Mouse (Mus musculus) forebrain, embryonic 14.5 days (tissue): ENCODE data around the gene Pex14. TPM values are rescaled to one million over a fixed set of nuclear protein-coding genes. Genes with fewer than 3 reads are reported as not detected.

Experiments
- ATAC-seq: fragments of 200-750 bp; cut with Nextera tagmentation; 2 replicates; pipeline ENCODE4 v1.8.0; 2017; ENCODE audit warnings: mild to moderate bottlenecking, moderate library complexity
- DNase-seq: peaks from one replicate; pipeline ENCODE4 v3.0.0-alpha.2; 2015; ENCODE audit warnings: low spot score
- H3K27ac ChIP-seq: fragments of 300-500 bp; sonication (generic); 2 replicates; pipeline ENCODE4 v1.5.1; 2014; ENCODE audit warnings: low read depth, mild to moderate bottlenecking, control low read depth, low read length, moderate library complexity
- H3K27me3 ChIP-seq: fragments of 300-500 bp; sonication (generic); replicated peaks from 2 replicates; pipeline ENCODE4 v1.6.1; 2014; ENCODE audit warnings: low read length, control low read depth, mixed read lengths; ENCODE audit not compliant: control insufficient read depth, insufficient read depth
- H3K36me3 ChIP-seq: fragments of 300-500 bp; sonication (generic); 2 replicates; pipeline ENCODE4 v1.6.1; 2014; ENCODE audit warnings: low read length, control low read depth; ENCODE audit not compliant: control insufficient read depth, insufficient read depth
- H3K4me1 ChIP-seq: fragments of 300-500 bp; sonication (generic); 2 replicates; pipeline ENCODE4 v1.6.1; 2014; ENCODE audit warnings: antibody characterized with exemption, low read length, control low read depth; ENCODE audit not compliant: control insufficient read depth, insufficient read depth
- H3K4me2 ChIP-seq: fragments of 300-500 bp; sonication (generic); 2 replicates; pipeline ENCODE4 v1.6.1; 2014; ENCODE audit warnings: mild to moderate bottlenecking, control low read depth, low read length
- H3K4me3 ChIP-seq: fragments of 300-500 bp; sonication (generic); 2 replicates; pipeline ENCODE4 v1.5.1; 2014; ENCODE audit warnings: low read depth, low read length, control low read depth
- H3K9ac ChIP-seq: fragments of 300-500 bp; sonication (generic); 2 replicates; pipeline ENCODE4 v1.6.1; 2014; ENCODE audit warnings: mild to moderate bottlenecking, low read length, control low read depth, moderate library complexity
- H3K9me3 ChIP-seq: fragments of 300-500 bp; sonication (generic); replicated peaks from 2 replicates; pipeline ENCODE4 v1.6.1; 2016; ENCODE audit warnings: low read length, control low read depth, mixed read lengths; ENCODE audit not compliant: control insufficient read depth
- WGBS: fragments of 180-500 bp; shearing (Covaris S2); extraction: QIAGEN DNeasy Blood & Tissue Kit; methylation state at CpG from one replicate; pipeline ENCODE4 v1.1.7; 2014; 5-methylcytosine and 5-hydroxymethylcytosine counted together
- polyA plus RNA-seq: library from polyadenylated mRNA; unstranded; fragments of >200 nt; fragmentation: Nextera tagmentation; extraction: Ambion mirVana; gene quantifications from 2 replicates; pipeline ENCODE4 v1.2.1, GENCODE M21; 2014

Gene Pex14
- polyA plus RNA-seq, 1 experiment from 2014 or later, result 30.7 TPM

GRCm38 (mm10) chr4:149062406-149063318 is 37.0 kb downstream of the Pex14 start:
- 69% methylated on average over 21 of the region's 21 CpGs for WGBS
- H3K9ac ChIP-seq, result no peak overlapping the region
- no peak overlapping the region for H3K27ac ChIP-seq
- ATAC-seq (no peak), DNase-seq (no peak)
- H3K4me1 ChIP-seq, result peaks cover 16% of the 10 kb centered on the region
- no peaks in the 10 kb centered on the region for H3K9me3 ChIP-seq
- no peak overlapping the region for H3K4me3 ChIP-seq
- H3K4me2 ChIP-seq, result no peak overlapping the region
- H3K36me3 ChIP-seq, result no peaks in the 10 kb centered on the region
- H3K27me3 ChIP-seq, result no peaks in the 10 kb centered on the region

- no peak for DNase-seq
- Histone ChIP-seq H3K4me3 (no peak overlapping the region), H3K9me3 (no peaks in the 10 kb centered on the region), H3K4me1 (peaks cover 21% of the 10 kb centered on the region), H3K9ac (no peak overlapping the region), H3K4me2 (no peak overlapping the region), H3K36me3 (no peaks in the 10 kb centered on the region), H3K27me3 (no peaks in the 10 kb centered on the region), H3K27ac (no peak overlapping the region)
- WGBS, result 77% methylated on average over 13 of the region's 13 CpGs
- no peak for ATAC-seq
Measured at GRCm38 (mm10) chr4:149061432-149061718, 38.3 kb downstream of the Pex14 start.

- ATAC-seq (no peak; the same call in 1 of the 2 replicates), DNase-seq (no peak)
- Histone ChIP-seq H3K27ac (no peak overlapping the region), H3K27me3 (no peaks in the 10 kb centered on the region), H3K4me2 (no peak overlapping the region), H3K9me3 (no peaks in the 10 kb centered on the region), H3K4me1 (peaks cover 21% of the 10 kb centered on the region), H3K4me3 (no peak overlapping the region), H3K36me3 (no peaks in the 10 kb centered on the region), H3K9ac (no peak overlapping the region)
- 45% methylated on average over 14 of the region's 14 CpGs for WGBS
Measured at GRCm38 (mm10) chr4:149060621-149061431, 38.9 kb downstream of the Pex14 start.

GRCm38 (mm10) chr4:149059713-149060112 is 40.0 kb downstream of the Pex14 start:
- no peak overlapping the region for H3K9ac ChIP-seq
- 92% methylated on average over 9 of the region's 9 CpGs for WGBS
- H3K36me3 ChIP-seq, result no peaks in the 10 kb centered on the region
- peaks cover 21% of the 10 kb centered on the region for H3K4me1 ChIP-seq
- H3K27me3 ChIP-seq, result no peaks in the 10 kb centered on the region
- no peaks in the 10 kb centered on the region for H3K9me3 ChIP-seq
- H3K27ac ChIP-seq, result no peak overlapping the region
- no peak overlapping the region for H3K4me2 ChIP-seq
- no peak for DNase-seq
- no peak overlapping the region for H3K4me3 ChIP-seq
- ATAC-seq, result no peak

- H3K4me1 ChIP-seq, result peaks cover 21% of the 10 kb centered on the region
- WGBS, result 32% methylated on average over 7 of the region's 7 CpGs
- no peaks in the 10 kb centered on the region for H3K9me3 ChIP-seq
- H3K36me3 ChIP-seq, result no peaks in the 10 kb centered on the region
- H3K27me3 ChIP-seq, result no peaks in the 10 kb centered on the region
- ATAC-seq, result peak; percentile 16; the same call in 1 of the 2 replicates
- H3K9ac ChIP-seq, result no peak overlapping the region; the same call in 1 of the 2 replicates
- no peak overlapping the region for H3K4me2 ChIP-seq
- no peak for DNase-seq
- no peak overlapping the region for H3K4me3 ChIP-seq
- H3K27ac ChIP-seq, result no peak overlapping the region
Measured at GRCm38 (mm10) chr4:149058298-149058697, 41.4 kb downstream of the Pex14 start.

- no peak overlapping the region for H3K27ac ChIP-seq
- DNase-seq (no peak), ATAC-seq (no peak)
- 50% methylated on average over 14 of the region's 14 CpGs for WGBS
- H3K4me3 ChIP-seq, result no peak overlapping the region
- H3K4me1 ChIP-seq, result peaks cover 21% of the 10 kb centered on the region
- no peaks in the 10 kb centered on the region for H3K36me3 ChIP-seq
- no peaks in the 10 kb centered on the region for H3K9me3 ChIP-seq
- no peaks in the 10 kb centered on the region for H3K27me3 ChIP-seq
- no peak overlapping the region for H3K4me2 ChIP-seq
- peak overlapping the region; percentile 2; the same call in 1 of the 2 replicates for H3K9ac ChIP-seq
Measured at GRCm38 (mm10) chr4:149057470-149057869, 42.2 kb downstream of the Pex14 start.

- ATAC-seq, result no peak
- H3K9me3 ChIP-seq, result no peaks in the 10 kb centered on the region
- H3K4me1 ChIP-seq, result peaks cover 21% of the 10 kb centered on the region
- no peak overlapping the region for H3K4me2 ChIP-seq
- WGBS, result 70% methylated on average over 16 of the region's 16 CpGs
- no peaks in the 10 kb centered on the region for H3K27me3 ChIP-seq
- H3K36me3 ChIP-seq, result no peaks in the 10 kb centered on the region
- no peak overlapping the region for H3K4me3 ChIP-seq
- DNase-seq, result no peak
- H3K9ac ChIP-seq, result no peak overlapping the region
- no peak overlapping the region for H3K27ac ChIP-seq
Measured at GRCm38 (mm10) chr4:149056957-149057356, 42.7 kb downstream of the Pex14 start.

GRCm38 (mm10) chr4:149055847-149056246 is 43.8 kb downstream of the Pex14 start:
- no peak overlapping the region for H3K4me2 ChIP-seq
- ATAC-seq (no peak), DNase-seq (no peak)
- no peaks in the 10 kb centered on the region for H3K9me3 ChIP-seq
- H3K4me1 ChIP-seq, result peaks cover 21% of the 10 kb centered on the region
- no peak overlapping the region for H3K4me3 ChIP-seq
- H3K9ac ChIP-seq, result no peak overlapping the region
- no peak overlapping the region for H3K27ac ChIP-seq
- H3K27me3 ChIP-seq, result no peaks in the 10 kb centered on the region
- 55% methylated on average over 6 of the region's 6 CpGs for WGBS
- H3K36me3 ChIP-seq, result no peaks in the 10 kb centered on the region
